Mouse (Mus musculus): ENCODE data around the gene Nid2. TPM values are rescaled to one million over a fixed set of nuclear protein-coding genes. Genes with fewer than 3 reads are reported as not detected.

The Nid2 gene
- polyA plus RNA-seq, 1 experiment from 2014 or later: 28.4 TPM

GRCm38 (mm10) chr14:19858808-19859776 lies 108.0 kb downstream of the Nid2 start:
- Histone ChIP-seq H3K4me3 (replicated peaks; ENCODE audit: low read length) (no peak overlapping the region), H3K9me3 (ENCODE audit: control insufficient read depth, low read length) (no peaks in the 10 kb centered on the region), H3K9ac (replicated peaks; ENCODE audit: low read depth, low read length) (no peak overlapping the region), H3K36me3 (ENCODE audit: control insufficient read depth, insufficient read depth) (no peaks in the 10 kb centered on the region), H3K4me2 (ENCODE audit: low read length) (no peak overlapping the region; the same call in 1 of the 2 replicates), H3K4me1 (replicated peaks; ENCODE audit: control insufficient read depth, insufficient read depth, low read length) (peaks cover 4% of the 10 kb centered on the region), H3K27me3 (replicated peaks; ENCODE audit: control insufficient read depth, insufficient read depth, low read length) (no peaks in the 10 kb centered on the region), H3K27ac (ENCODE audit: low read length) (no peak overlapping the region)
- 33% methylated on average over 7 of the region's 8 CpGs for WGBS
- peak; percentile 45 for ATAC-seq

- no peak overlapping the region for H3K4me2 ChIP-seq (ENCODE audit: low read length)
- no peak overlapping the region for H3K4me3 ChIP-seq (replicated peaks; ENCODE audit: low read length)
- no peak overlapping the region for H3K27ac ChIP-seq (ENCODE audit: low read length)
- H3K36me3 ChIP-seq (ENCODE audit: control insufficient read depth, insufficient read depth): no peaks in the 10 kb centered on the region
- no peak for ATAC-seq
- peaks cover 4% of the 10 kb centered on the region for H3K4me1 ChIP-seq (replicated peaks; ENCODE audit: control insufficient read depth, insufficient read depth, low read length)
- no peaks in the 10 kb centered on the region for H3K9me3 ChIP-seq (ENCODE audit: control insufficient read depth, low read length)
- no peaks in the 10 kb centered on the region for H3K27me3 ChIP-seq (replicated peaks; ENCODE audit: control insufficient read depth, insufficient read depth, low read length)
- no peak overlapping the region for H3K9ac ChIP-seq (replicated peaks; ENCODE audit: low read depth, low read length)
- WGBS: 93% methylated on average over 4 of the region's 4 CpGs
Observed at GRCm38 (mm10) chr14:19860281-19860680, 109.2 kb downstream of the Nid2 start.

Other genes with a start within 250 kb of the Nid2 start
- 0.34 TPM in 1 of 2 replicates, not detected in the other for gene Gm2244, start 201.3 kb upstream of the Nid2 start, polyA plus RNA-seq (2015; fragmentation: Nextera tagmentation; extraction: Ambion mirVana)
- gene Gm2237, start 166.1 kb upstream of the Nid2 start, polyA plus RNA-seq (2015; fragmentation: Nextera tagmentation; extraction: Ambion mirVana): 4.8 and 4.9 TPM in 2 replicates
- not detected in 2 replicates for gene Gm5458, start 148.7 kb upstream of the Nid2 start, polyA plus RNA-seq (2015; fragmentation: Nextera tagmentation; extraction: Ambion mirVana)
- 163 and 184 TPM in 2 replicates for gene Rtraf, start 72.6 kb downstream of the Nid2 start, polyA plus RNA-seq (2015; fragmentation: Nextera tagmentation; extraction: Ambion mirVana)
- 491 and 498 TPM in 2 replicates for gene Gng2, start 226.4 kb downstream of the Nid2 start, polyA plus RNA-seq (2015; fragmentation: Nextera tagmentation; extraction: Ambion mirVana)

Data from forebrain, embryonic 16.5 days (tissue).